Mouse (Mus musculus): ENCODE data around the gene Hps1.

- TF ChIP-seq CTCF (IDR thresholded peaks at IDR 0.05) = no peak
- no peak for TF ChIP-seq EP300 (IDR thresholded peaks at IDR 0.05)
Measured at GRCm38 (mm10) chr19:42717668-42718067, 62.1 kb downstream of the Hps1 start.
